Comparison of ENCODE assay signal across 25 mouse cellular contexts in genomic region chr9:9920580-9920979, GRCm38 (mm10).
"Had no signal": no experiment of that assay in that cellular context is flagged by ENCODE, and none has a peak within 500 bp of the region (broad histone marks: within the 10 kb centered on the region; RNA-seq: fewer than 3 reads in every experiment).

No protein-coding gene starts in this region.

- H3K9ac ChIP-seq: heart, embryonic 12.5 days; hindbrain, embryonic 13.5 days; limb, embryonic 12.5 days; liver, embryonic 13.5 days; liver, embryonic 15.5 days; liver, postnatal 0 days had no signal

- H3K9me3 ChIP-seq: heart, embryonic 10.5 days; limb, embryonic 10.5 days; liver, embryonic 13.5 days; liver, embryonic 15.5 days had no signal

- ATAC-seq: hindbrain, postnatal 0 days; intestine, embryonic 16.5 days; liver, postnatal 0 days had no signal

- H3K27me3 ChIP-seq: heart, embryonic 12.5 days; hindbrain, embryonic 13.5 days; limb, embryonic 12.5 days; liver, embryonic 13.5 days; liver, embryonic 15.5 days had no signal

- H3K4me1 ChIP-seq: heart, embryonic 10.5 days; heart, embryonic 12.5 days; hindbrain, embryonic 13.5 days; limb, embryonic 10.5 days; limb, embryonic 12.5 days; liver, embryonic 13.5 days; liver, embryonic 15.5 days had no signal

- H3K27ac ChIP-seq: heart, embryonic 10.5 days; hindbrain, embryonic 13.5 days; hindbrain, postnatal 0 days; layer of hippocampus, adult 2 months; left cerebral cortex, adult 2 months; limb, embryonic 10.5 days; limb, embryonic 12.5 days; liver, embryonic 13.5 days; liver, embryonic 15.5 days had no signal

- H3K36me3 ChIP-seq: heart, embryonic 10.5 days; heart, embryonic 12.5 days; hindbrain, embryonic 13.5 days; limb, embryonic 10.5 days; limb, embryonic 12.5 days; liver, embryonic 13.5 days; liver, embryonic 15.5 days had no signal

- H3K4me3 ChIP-seq: heart, embryonic 10.5 days; heart, embryonic 12.5 days; hindbrain, embryonic 13.5 days; layer of hippocampus, adult 2 months; left cerebral cortex, adult 2 months; limb, embryonic 10.5 days; limb, embryonic 12.5 days; liver, embryonic 13.5 days; liver, embryonic 15.5 days had no signal

- DNase-seq: gastrocnemius, postnatal 14 days; gastrocnemius, postnatal 36 days; heart, adult 18-20 months; heart, postnatal 10 days; heart, postnatal 36 days; kidney, adult 11 months; kidney, adult 8-10 months; kidney, postnatal 10 days; kidney, postnatal 25 days; kidney, postnatal 4 days; liver; liver, embryonic 13.5 days; liver, postnatal 0 days; lung, adult 2 months had no signal

- H3K4me2 ChIP-seq: heart, embryonic 12.5 days; hindbrain, embryonic 13.5 days; limb, embryonic 12.5 days; liver, embryonic 11.5 days; liver, embryonic 13.5 days; liver, embryonic 15.5 days had no signal
